In genomic region chr17:32142907-32143854, GRCm38 (mm10) we compare ENCODE assay signal across 8 mouse cellular contexts. TPM values are rescaled to one million over a fixed set of nuclear protein-coding genes. Genes with fewer than 3 reads are reported as not detected.
A peak's percentile ranks its signal among the peaks of the same experiment; 100 is the strongest.
DNase-seq lines count a peak whose midpoint lies in the region; ATAC-seq and TF ChIP-seq lines count a peak whose summit lies in the region.

No protein-coding gene starts in this region.

- WGBS in forebrain, embryonic 12.5 days, result 22% methylated on average over 39 of the region's 39 CpGs
- WGBS in heart, postnatal 0 days, result 23% methylated on average over 39 of the region's 39 CpGs
- WGBS in liver, embryonic 16.5 days (ENCODE audit: insufficient replicate concordance), result 17% methylated on average over 39 of the region's 39 CpGs
- WGBS in neural tube, embryonic 13.5 days, result 19% methylated on average over 39 of the region's 39 CpGs

- dilution Hi-C loops in CH12.LX (cut with MboI; ENCODE audit: extremely low pct_ligation_motif_present, extremely low pct_unique_long_range_greater_than_20kb, low sequenced_read_pairs), result no loop called here

- H3K4me2 ChIP-seq in CH12.LX (ENCODE audit: insufficient read depth, low read depth, poor library complexity, severe bottlenecking), result peak overlapping the region; percentile 47
- peak overlapping the region; percentile 47 for H3K4me2 ChIP-seq in forebrain, embryonic 12.5 days
- H3K4me2 ChIP-seq in heart, postnatal 0 days (ENCODE audit: low read depth, low read length), result peak overlapping the region; percentile 55
- peak overlapping the region; percentile 64 for H3K4me2 ChIP-seq in liver, embryonic 16.5 days (ENCODE audit: low read depth, low read length)
- peak overlapping the region; percentile 58 for H3K4me2 ChIP-seq in neural tube, embryonic 13.5 days

- H3K36me3 ChIP-seq in CH12.LX (replicated peaks in 1 of 2; ENCODE audit: control insufficient read depth in 1 of 2, insufficient read depth in 1 of 2, low read length in 1 of 2), result no peaks in the 10 kb centered on the region
- peaks cover 94% of the 10 kb centered on the region for H3K36me3 ChIP-seq in forebrain, embryonic 12.5 days (replicated peaks)
- peaks cover 6% of the 10 kb centered on the region for H3K36me3 ChIP-seq in heart, postnatal 0 days (replicated peaks; ENCODE audit: control insufficient read depth, insufficient read depth, low read length)
- no peaks in the 10 kb centered on the region for H3K36me3 ChIP-seq in liver, embryonic 16.5 days (ENCODE audit: control insufficient read depth, insufficient read depth)
- H3K36me3 ChIP-seq in neural tube, embryonic 13.5 days, result peaks cover 52% of the 10 kb centered on the region

- no peak for TF ChIP-seq POLR2A in CH12.LX (IDR thresholded peaks at IDR 0.05; ENCODE audit: low read depth, low read length)

- no peak overlapping the region for H3K27ac ChIP-seq in CH12.LX (ENCODE audit: insufficient read depth, low read depth)
- H3K27ac ChIP-seq in forebrain, embryonic 12.5 days, result no peak overlapping the region
- H3K27ac ChIP-seq in heart, postnatal 0 days (ENCODE audit: low read depth), result no peak overlapping the region
- H3K27ac ChIP-seq in liver, embryonic 16.5 days (ENCODE audit: low read length), result no peak overlapping the region
- no peak overlapping the region for H3K27ac ChIP-seq in neural tube, embryonic 13.5 days (replicated peaks)

- peak; percentile 74 for DNase-seq in CH12.LX (ENCODE audit: extremely low read depth)
- peak; percentile 57 for DNase-seq in c-Kit-positive CD71-positive TER-119-negative erythroid progenitor cells, embryonic 14.5 days (ENCODE audit: low read depth)
- peak; percentile 61 for DNase-seq in heart, postnatal 0 days (ENCODE audit: low spot score)
- peak; percentile 76 to 91 for DNase-seq in kidney, postnatal 36 days
- peak; percentile 92 for DNase-seq in testis, postnatal 10 days (ENCODE audit: low spot score)

- peak; percentile 67 for TF ChIP-seq RAD21 in CH12.LX (IDR thresholded peaks at IDR 0.05; ENCODE audit: low read depth, low read length)

- peaks cover 47% of the 10 kb centered on the region for H3K27me3 ChIP-seq in CH12.LX (replicated peaks)
- no peaks in the 10 kb centered on the region for H3K27me3 ChIP-seq in forebrain, embryonic 12.5 days
- no peaks in the 10 kb centered on the region for H3K27me3 ChIP-seq in heart, postnatal 0 days (ENCODE audit: control insufficient read depth, insufficient read depth, low read length)
- H3K27me3 ChIP-seq in liver, embryonic 16.5 days (ENCODE audit: control insufficient read depth, insufficient read depth, low read depth, low read length), result no peaks in the 10 kb centered on the region
- no peaks in the 10 kb centered on the region for H3K27me3 ChIP-seq in neural tube, embryonic 13.5 days

- peaks cover 2 to 6% of the 10 kb centered on the region in 2 experiments; a peak in 3 of 4 replicates for H3K4me1 ChIP-seq in CH12.LX (ENCODE audit: control insufficient read depth in 1 of 2, insufficient read depth in 2 of 2)
- H3K4me1 ChIP-seq in forebrain, embryonic 12.5 days, result peaks cover 4% of the 10 kb centered on the region; the same call in 1 of the 2 replicates
- no peaks in the 10 kb centered on the region for H3K4me1 ChIP-seq in heart, postnatal 0 days (ENCODE audit: control insufficient read depth, insufficient read depth)
- H3K4me1 ChIP-seq in liver, embryonic 16.5 days (ENCODE audit: control insufficient read depth, low read depth, low read length), result peaks cover 6% of the 10 kb centered on the region
- H3K4me1 ChIP-seq in neural tube, embryonic 13.5 days (replicated peaks), result peaks cover 5% of the 10 kb centered on the region

- no peaks in the 10 kb centered on the region for H3K79me2 ChIP-seq in CH12.LX (replicated peaks; ENCODE audit: control insufficient read depth, extremely low read depth, insufficient read depth, poor library complexity, severe bottlenecking)

- no peak overlapping the region for H3K4me3 ChIP-seq in CH12.LX (replicated peaks in 1 of 3; ENCODE audit: low read depth in 2 of 3, low read length in 2 of 3, poor library complexity in 1 of 3)
- H3K4me3 ChIP-seq in forebrain, embryonic 12.5 days (replicated peaks), result peak overlapping the region; percentile 28
- H3K4me3 ChIP-seq in heart, postnatal 0 days (ENCODE audit: low read depth, low read length), result peak overlapping the region; percentile 27
- peak overlapping the region; percentile 44 for H3K4me3 ChIP-seq in liver, embryonic 16.5 days (ENCODE audit: low read depth, low read length)
- H3K4me3 ChIP-seq in neural tube, embryonic 13.5 days, result peak overlapping the region; percentile 38

- TF ChIP-seq CTCF in CH12.LX (conservative IDR thresholded peaks at IDR 0.05 in 1 of 2, IDR thresholded peaks at IDR 0.05 in 1 of 2; ENCODE audit: low read depth in 2 of 2, low read length in 2 of 2), result peak; percentile 63 to 81
- TF ChIP-seq CTCF in heart, postnatal 0 days (IDR thresholded peaks at IDR 0.05; ENCODE audit: low read depth), result peak; percentile 83

- no peak overlapping the region for H3K9ac ChIP-seq in CH12.LX (ENCODE audit: insufficient read depth, low read depth)
- H3K9ac ChIP-seq in forebrain, embryonic 12.5 days, result 0 out of 2 replicates have a peak overlapping the region, but pooled peaks have one; percentile 21
- no peak overlapping the region for H3K9ac ChIP-seq in heart, postnatal 0 days (replicated peaks; ENCODE audit: low read depth, low read length)
- H3K9ac ChIP-seq in liver, embryonic 16.5 days (ENCODE audit: low read depth, low read length), result peak overlapping the region; percentile 41; the same call in 1 of the 2 replicates
- H3K9ac ChIP-seq in neural tube, embryonic 13.5 days, result peak overlapping the region; percentile 59

- H3K9me3 ChIP-seq in CH12.LX (replicated peaks; ENCODE audit: low read length), result no peaks in the 10 kb centered on the region
- no peaks in the 10 kb centered on the region for H3K9me3 ChIP-seq in forebrain, embryonic 12.5 days
- no peaks in the 10 kb centered on the region for H3K9me3 ChIP-seq in heart, postnatal 0 days (replicated peaks; ENCODE audit: control insufficient read depth, low read length)
- H3K9me3 ChIP-seq in liver, embryonic 16.5 days (replicated peaks; ENCODE audit: control insufficient read depth, low read length), result no peaks in the 10 kb centered on the region
- H3K9me3 ChIP-seq in neural tube, embryonic 13.5 days, result no peaks in the 10 kb centered on the region

- TF ChIP-seq EP300 in CH12.LX (IDR thresholded peaks at IDR 0.05; ENCODE audit: low read length), result no peak
- no peak for TF ChIP-seq EP300 in heart, postnatal 0 days (IDR thresholded peaks at IDR 0.05; ENCODE audit: low read depth)

- ATAC-seq in forebrain, embryonic 12.5 days (ENCODE audit: low FRiP score), result peak; percentile 78
- ATAC-seq in heart, postnatal 0 days (ENCODE audit: insufficient read depth, low read depth), result peak; percentile 87
- peak; percentile 72 for ATAC-seq in liver, embryonic 16.5 days (ENCODE audit: low read depth)
- ATAC-seq in neural tube, embryonic 13.5 days (ENCODE audit: low read depth), result peak; percentile 86

- in situ Hi-C loops in CH12.LX (cut with MboI; ENCODE audit: low pct_ligation_motif_present, low pct_unique_long_range_greater_than_20kb, low sequenced_read_pairs), result loop anchor here (10.0 to 25.0 kb wide), 2 partner anchors 62 to 344 kb away; no protein-coding TSS in a partner anchor

TF ChIP-seq in CH12.LX, 34 proteins besides CTCF, POLR2A, EP300 and RAD21 (continues in another document):
- no peak for TF ChIP-seq PAX5 (IDR thresholded peaks at IDR 0.05; ENCODE audit: low read length)
- TF ChIP-seq SIN3A (IDR thresholded peaks at IDR 0.05; ENCODE audit: low read length), result no peak
- peak; percentile 24; the same call in 1 of the 2 replicates for TF ChIP-seq MEF2A (IDR thresholded peaks at IDR 0.05; ENCODE audit: borderline replicate concordance, low read depth, low read length)
- TF ChIP-seq MYC (IDR thresholded peaks at IDR 0.05; ENCODE audit: low read depth, low read length), result no peak
- TF ChIP-seq MAZ (IDR thresholded peaks at IDR 0.05; ENCODE audit: low read depth, low read length), result no peak
- no peak for TF ChIP-seq POLR2AphosphoS2 (IDR thresholded peaks at IDR 0.05; ENCODE audit: low read depth, low read length)
- TF ChIP-seq E2F4 (IDR thresholded peaks at IDR 0.05; ENCODE audit: insufficient replicate concordance, low read depth, low read length), result no peak
- no peak for TF ChIP-seq USF1 (IDR thresholded peaks at IDR 0.05; ENCODE audit: low read depth, low read length)
- TF ChIP-seq SMC3 (IDR thresholded peaks at IDR 0.05; ENCODE audit: low read depth, low read length), result peak; percentile 85
- no peak for TF ChIP-seq HCFC1 (IDR thresholded peaks at IDR 0.05; ENCODE audit: low read depth, low read length)
- TF ChIP-seq JUN (IDR thresholded peaks at IDR 0.05; ENCODE audit: insufficient read depth, low read depth, low read length), result no peak
- no peak for TF ChIP-seq ELF1 (IDR thresholded peaks at IDR 0.05; ENCODE audit: low read depth, low read length)
- TF ChIP-seq ZNF384 (IDR thresholded peaks at IDR 0.05; ENCODE audit: low read depth, low read length), result no peak
- TF ChIP-seq RCOR1 (conservative IDR thresholded peaks at IDR 0.05; ENCODE audit: low read depth, low read length), result no peak
- no peak for TF ChIP-seq MXI1 (IDR thresholded peaks at IDR 0.05; ENCODE audit: low read depth, low read length)
- no peak for TF ChIP-seq BHLHE40 (IDR thresholded peaks at IDR 0.05; ENCODE audit: low read depth, low read length)

RNA-seq across cellular contexts. Expression of gene Notch3, which starts 23.5 kb away (rescaled TPM):
- total RNA-seq in CH12.LX (2012; rRNA removed) (0.08 and 0.17 TPM in 2 replicates), CH12.LX (2014; rRNA removed) (not detected in 2 replicates)
- polyA plus RNA-seq in CH12.LX (2012; ENCODE audit: insufficient read length, low read depth), result not detected in 2 replicates
- 21.4 and 24.4 TPM in 2 replicates for polyA plus RNA-seq in forebrain, embryonic 12.5 days (2016; fragmentation: Nextera tagmentation; extraction: Ambion mirVana)
- total RNA-seq in heart, postnatal 0 days (2014; rRNA removed; ENCODE audit: low replicate concordance), result 36.8 and 53.6 TPM in 2 replicates
- polyA plus RNA-seq in heart, postnatal 0 days (2015; fragmentation: Nextera tagmentation; extraction: Ambion mirVana), result 3.7 TPM in 2 replicates
- polyA plus RNA-seq in liver, embryonic 16.5 days (2015; fragmentation: Nextera tagmentation; extraction: Ambion mirVana), result 0.42 and 0.73 TPM in 2 replicates
- 7.6 and 9.0 TPM in 2 replicates for polyA plus RNA-seq in neural tube, embryonic 13.5 days (2015; fragmentation: Nextera tagmentation; extraction: Ambion mirVana)

RNA-seq across cellular contexts. Expression of gene Ephx3, which starts 46.2 kb away (rescaled TPM):
- total RNA-seq in CH12.LX (2012; rRNA removed), result 0.21 and 0.30 TPM in 2 replicates
- total RNA-seq in CH12.LX (2014; rRNA removed), result 0.31 TPM in 1 of 2 replicates, not detected in the other
- polyA plus RNA-seq in CH12.LX (2012; ENCODE audit: insufficient read length, low read depth), result 0.20 and 0.24 TPM in 2 replicates
- polyA plus RNA-seq in forebrain, embryonic 12.5 days (2016; fragmentation: Nextera tagmentation; extraction: Ambion mirVana), result 0.15 TPM in 1 of 2 replicates, not detected in the other
- 3.4 TPM in 1 of 2 replicates, not detected in the other for total RNA-seq in heart, postnatal 0 days (2014; rRNA removed; ENCODE audit: low replicate concordance)
- polyA plus RNA-seq in heart, postnatal 0 days (2015; fragmentation: Nextera tagmentation; extraction: Ambion mirVana), result 0.12 and 0.18 TPM in 2 replicates
- not detected in 2 replicates for polyA plus RNA-seq in liver, embryonic 16.5 days (2015; fragmentation: Nextera tagmentation; extraction: Ambion mirVana)
- 0.20 TPM in 1 of 2 replicates, not detected in the other for polyA plus RNA-seq in neural tube, embryonic 13.5 days (2015; fragmentation: Nextera tagmentation; extraction: Ambion mirVana)

Comparison
In these comparisons a context has a peak if more than half of its experiments do, and no peak if none do; other contexts are left out.
1. H3K4me3 ChIP-seq: peak in forebrain, embryonic 12.5 days (single experiment), heart, postnatal 0 days (single experiment), liver, embryonic 16.5 days (single experiment) and neural tube, embryonic 13.5 days (single experiment); none in CH12.LX (0 of 3).
2. H3K9ac ChIP-seq: peak in forebrain, embryonic 12.5 days (single experiment), liver, embryonic 16.5 days (single experiment) and neural tube, embryonic 13.5 days (single experiment); none in CH12.LX (single experiment) and heart, postnatal 0 days (single experiment).
3. Peak in every context shown above with its lines, with median percentiles within 50 percentile points of each other: DNase-seq, H3K4me2 ChIP-seq and ATAC-seq.